Mouse (Mus musculus) stomach, postnatal 0 days (tissue): ENCODE measurements around the gene Pafah1b2.

ENCODE experiments used
- CTCF ChIP-seq: IDR thresholded peaks from 2 replicates; pipeline ENCODE4 v1.5.1; 2016; ENCODE audit warnings: antibody characterized with exemption, low read depth, mild to moderate bottlenecking, moderate library complexity
- EP300 ChIP-seq: optimal IDR thresholded peaks from 2 replicates; pipeline ENCODE3; 2016; ENCODE audit warnings: antibody characterized with exemption

GRCm38 (mm10) chr9:45958023-45958670 lies 54.3 kb downstream of the Pafah1b2 start:
- TF ChIP-seq CTCF (no peak), EP300 (no peak)
